Mouse (Mus musculus) layer of hippocampus, adult 2 months (tissue): ENCODE data around the gene Thada. TPM values are rescaled to one million over a fixed set of nuclear protein-coding genes. Genes with fewer than 3 reads are reported as not detected.
A peak's percentile ranks its signal among the peaks of the same experiment; 100 is the strongest.

ENCODE experiments used
- DNase-seq, 2 experiments: peaks; one replicate each; pipeline ENCODE4 v3.0.0; 2022; ENCODE audit warnings: low spot score in 2 of 2
- H3K27ac ChIP-seq: fragments of 200-600 bp; 2 replicates; pipeline ENCODE4 v1.8.1; 2022
- H3K4me3 ChIP-seq: fragments of 200-600 bp; 2 replicates; pipeline ENCODE4 v1.8.1; 2022; ENCODE audit warnings: mild to moderate bottlenecking
- CTCF ChIP-seq: fragments of 200-600 bp; conservative IDR thresholded peaks from 2 replicates; pipeline ENCODE4 v1.8.1; 2022; ENCODE audit warnings: antibody characterized with exemption, mild to moderate bottlenecking, moderate library complexity
- total RNA-seq, 2 experiments: library from RNA; stranded (reverse); gene quantifications; 2 replicates each; pipeline ENCODE4 v1.2.3; 2021

Thada gene
- total RNA-seq, 2 experiments from 2014 or later = 14.8 to 17.3 TPM

- no peak overlapping the region for H3K4me3 ChIP-seq
- no peak for DNase-seq
- TF ChIP-seq CTCF = no peak
- no peak overlapping the region for H3K27ac ChIP-seq
Observed at GRCm38 (mm10) chr17:84262325-84262979, 203.6 kb downstream of the Thada start.

- no peak overlapping the region for H3K4me3 ChIP-seq
- no peak for DNase-seq
- H3K27ac ChIP-seq = no peak overlapping the region
- TF ChIP-seq CTCF = no peak
Observed at GRCm38 (mm10) chr17:84261010-84261409, 205.0 kb downstream of the Thada start.

- Histone ChIP-seq H3K27ac (no peak overlapping the region), H3K4me3 (no peak overlapping the region)
- TF ChIP-seq CTCF = no peak
- no peak for DNase-seq
Observed at GRCm38 (mm10) chr17:84260226-84260625, 205.8 kb downstream of the Thada start.

GRCm38 (mm10) chr17:84258638-84259261 lies 207.3 kb downstream of the Thada start:
- no peak; the same call in 1 of the 2 replicates for TF ChIP-seq CTCF
- DNase-seq = peak; percentile 55 to 60
- Histone ChIP-seq H3K4me3 (no peak overlapping the region), H3K27ac (peak overlapping the region; percentile 56)

GRCm38 (mm10) chr17:84257927-84258532 lies 208.0 kb downstream of the Thada start:
- peak overlapping the region; percentile 56 for H3K27ac ChIP-seq
- no peak overlapping the region for H3K4me3 ChIP-seq
- no peak for TF ChIP-seq CTCF
- no peak for DNase-seq

- no peak for DNase-seq
- Histone ChIP-seq H3K4me3 (no peak overlapping the region), H3K27ac (peak overlapping the region; percentile 19; the same call in 1 of the 2 replicates)
- no peak for TF ChIP-seq CTCF
Observed at GRCm38 (mm10) chr17:84256278-84256819, 209.7 kb downstream of the Thada start.

GRCm38 (mm10) chr17:84255841-84256240 lies 210.2 kb downstream of the Thada start:
- DNase-seq = no peak
- no peak overlapping the region for H3K4me3 ChIP-seq
- no peak for TF ChIP-seq CTCF
- peak overlapping the region; percentile 19; the same call in 1 of the 2 replicates for H3K27ac ChIP-seq

GRCm38 (mm10) chr17:84251426-84251825 lies 214.6 kb downstream of the Thada start:
- H3K4me3 ChIP-seq = no peak overlapping the region
- TF ChIP-seq CTCF = no peak
- no peak for DNase-seq
- no peak overlapping the region for H3K27ac ChIP-seq

GRCm38 (mm10) chr17:84244182-84244920 lies 221.7 kb downstream of the Thada start:
- no peak for TF ChIP-seq CTCF
- DNase-seq = no peak
- Histone ChIP-seq H3K4me3 (no peak overlapping the region), H3K27ac (no peak overlapping the region)

GRCm38 (mm10) chr17:84243759-84244158 lies 222.2 kb downstream of the Thada start:
- Histone ChIP-seq H3K4me3 (no peak overlapping the region), H3K27ac (no peak overlapping the region)
- TF ChIP-seq CTCF = no peak
- DNase-seq = no peak

- peak; percentile 49 for TF ChIP-seq CTCF
- DNase-seq = no peak
- no peak overlapping the region for H3K27ac ChIP-seq
- H3K4me3 ChIP-seq = no peak overlapping the region
Observed at GRCm38 (mm10) chr17:84241308-84241957, 224.6 kb downstream of the Thada start.

GRCm38 (mm10) chr17:84239679-84240292 lies 226.2 kb downstream of the Thada start:
- TF ChIP-seq CTCF = no peak
- no peak for DNase-seq
- H3K27ac ChIP-seq = no peak overlapping the region
- H3K4me3 ChIP-seq = no peak overlapping the region
